Mouse (Mus musculus) myocyte (in vitro differentiated cells): ENCODE measurements around the gene Ncor1.

Source experiments
- MAX ChIP-seq: IDR thresholded peaks from one replicate; pipeline ENCODE4 v1.6.1; 2011; ENCODE audit warnings: low read depth, mild to moderate bottlenecking, control low read depth
- MYOD1 ChIP-seq, 3 experiments: IDR thresholded peaks; one replicate each; pipeline ENCODE4 v1.6.1; 2011; ENCODE audit warnings: control low read depth in 2 of 3, low read depth in 2 of 3, mild to moderate bottlenecking in 2 of 3, moderate library complexity in 1 of 3; ENCODE audit not compliant: insufficient read length in 2 of 3, control insufficient read depth in 1 of 3
- MYOG ChIP-seq, 3 experiments: IDR thresholded peaks; one replicate each; pipeline ENCODE4 v1.6.1; 2011; ENCODE audit warnings: control low read depth in 2 of 3, low read depth in 2 of 3, mild to moderate bottlenecking in 2 of 3; ENCODE audit not compliant: insufficient read length in 2 of 3, control insufficient read depth in 1 of 3, insufficient read depth in 1 of 3
- POLR2A ChIP-seq: IDR thresholded peaks from one replicate; pipeline ENCODE4 v1.6.1; 2011; ENCODE audit warnings: low read depth, mild to moderate bottlenecking, control low read depth, moderate library complexity; ENCODE audit not compliant: insufficient read length
- POLR2AphosphoS2 ChIP-seq: IDR thresholded peaks from one replicate; pipeline ENCODE4 v1.6.1; 2011; ENCODE audit warnings: low read depth, control low read depth; ENCODE audit not compliant: insufficient read length
- REST ChIP-seq: IDR thresholded peaks from one replicate; pipeline ENCODE4 v1.6.1; 2011; ENCODE audit warnings: mild to moderate bottlenecking, control low read depth, moderate library complexity; ENCODE audit not compliant: insufficient read depth, insufficient read length
- TCF12 ChIP-seq: IDR thresholded peaks from one replicate; pipeline ENCODE4 v1.6.1; 2011; ENCODE audit warnings: mild to moderate bottlenecking, control low read depth; ENCODE audit not compliant: poor library complexity, insufficient read depth, severe bottlenecking
- USF1 ChIP-seq: IDR thresholded peaks from one replicate; pipeline ENCODE4 v1.6.1; 2011; ENCODE audit warnings: low read depth, mild to moderate bottlenecking, control low read depth, moderate library complexity

DNA sequence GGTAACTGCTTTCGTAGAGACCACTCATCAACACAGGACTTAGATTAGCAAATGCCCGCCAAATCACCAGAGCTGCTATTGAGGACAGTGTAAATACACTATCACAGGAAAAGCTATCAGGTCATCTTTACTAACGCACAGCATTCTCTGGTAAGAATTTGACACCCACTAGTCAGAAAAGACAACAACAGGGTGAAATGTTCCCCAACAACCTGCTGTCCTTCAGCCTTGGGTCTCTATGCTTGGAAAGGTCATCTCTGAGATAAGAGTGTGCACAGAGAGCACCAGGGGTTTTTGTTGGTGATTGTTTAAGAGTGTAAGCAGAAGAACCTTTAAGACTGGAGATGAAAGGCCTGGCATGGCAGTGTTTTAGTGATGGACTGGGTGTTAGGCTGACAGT is 134.7 kb downstream of the Ncor1 start:
- TF ChIP-seq POLR2A = no peak
- no peak for TF ChIP-seq TCF12
- TF ChIP-seq USF1 = no peak
- no peak for TF ChIP-seq REST
- TF ChIP-seq MYOG (IDR thresholded peaks at IDR 0.05; ENCODE audit: control insufficient read depth in 1 of 3, insufficient read depth in 1 of 3, insufficient read length in 2 of 3, low read depth in 2 of 3) = no peak
- no peak for TF ChIP-seq MAX
- no peak for TF ChIP-seq POLR2AphosphoS2
- TF ChIP-seq MYOD1 (IDR thresholded peaks at IDR 0.05; ENCODE audit: control insufficient read depth in 1 of 3, insufficient read length in 2 of 3, low read depth in 2 of 3) = no peak
